Mouse (Mus musculus): ENCODE results near the gene Rplp2.

- TF ChIP-seq TAL1 (IDR thresholded peaks at IDR 0.05; ENCODE audit: low read length) (no peak), GATA1 (IDR thresholded peaks at IDR 0.05; ENCODE audit: low read length) (no peak)
Observed at GRCm38 (mm10) chr7:141460001-141460390, 12.8 kb downstream of the Rplp2 start.
